Mouse (Mus musculus) kidney, embryonic 16.5 days (tissue): ENCODE results near the gene Itgb1bp1. TPM values are rescaled to one million over a fixed set of nuclear protein-coding genes. Genes with fewer than 3 reads are reported as not detected.

ENCODE experiments used
- ATAC-seq: fragments of 200-750 bp; cut with Nextera tagmentation; 2 replicates; pipeline ENCODE4 v1.8.0; 2017; ENCODE audit warnings: moderate TSS enrichment; ENCODE audit not compliant: low FRiP score, low TSS enrichment
- H3K27ac ChIP-seq: fragments of 300-500 bp; sonication (generic); 2 replicates; pipeline ENCODE4 v1.5.1; 2014; ENCODE audit warnings: low read length
- H3K27me3 ChIP-seq: fragments of 300-500 bp; sonication (generic); 2 replicates; pipeline ENCODE4 v1.6.1; 2014; ENCODE audit warnings: low read length, control low read depth, mixed read lengths; ENCODE audit not compliant: insufficient read depth
- H3K36me3 ChIP-seq: fragments of 300-500 bp; sonication (generic); 2 replicates; pipeline ENCODE4 v1.6.1; 2014; ENCODE audit warnings: low read length, control low read depth, mixed read lengths; ENCODE audit not compliant: insufficient read depth
- H3K4me1 ChIP-seq: fragments of 300-500 bp; sonication (generic); 2 replicates; pipeline ENCODE4 v1.6.1; 2014; ENCODE audit warnings: low read length, control low read depth, mixed read lengths; ENCODE audit not compliant: insufficient read depth
- H3K4me2 ChIP-seq: fragments of 300-500 bp; sonication (generic); replicated peaks from 2 replicates; pipeline ENCODE4 v1.6.1; 2014; ENCODE audit warnings: low read depth, low read length
- H3K4me3 ChIP-seq: fragments of 300-500 bp; sonication (generic); 2 replicates; pipeline ENCODE4 v1.5.1; 2014; ENCODE audit warnings: mild to moderate bottlenecking, low read length
- H3K9ac ChIP-seq: fragments of 300-500 bp; sonication (generic); replicated peaks from 2 replicates; pipeline ENCODE4 v1.6.1; 2014; ENCODE audit warnings: low read length
- H3K9me3 ChIP-seq: fragments of 300-500 bp; sonication (generic); 2 replicates; pipeline ENCODE4 v1.6.1; 2016; ENCODE audit warnings: low read length, control low read depth
- WGBS: fragments of 180-500 bp; shearing (Covaris S2); extraction: QIAGEN DNeasy Blood & Tissue Kit; methylation state at CpG from one replicate; pipeline ENCODE4 v1.1.7; 2014; 5-methylcytosine and 5-hydroxymethylcytosine counted together
- polyA plus RNA-seq: library from polyadenylated mRNA; unstranded; fragments of >200 nt; fragmentation: Nextera tagmentation; extraction: Ambion mirVana; gene quantifications from 2 replicates; pipeline ENCODE4 v1.2.1, GENCODE M21; 2015

Gene Itgb1bp1
- polyA plus RNA-seq, 1 experiment from 2014 or later = 46.9 TPM

GRCm38 (mm10) chr12:21284761-21285441 is 1.2 kb downstream of the Itgb1bp1 start, which contains the start of gene Cpsf3:
Cpsf3 (plus strand) TSS chr12:21285391.
- Histone ChIP-seq H3K4me1 (peaks cover 12% of the 10 kb centered on the region), H3K9me3 (no peaks in the 10 kb centered on the region), H3K27me3 (no peaks in the 10 kb centered on the region), H3K27ac (peak within 1 kb of the TSS; percentile 88), H3K4me3 (peak within 1 kb of the TSS; percentile 76), H3K36me3 (no peaks in the 10 kb centered on the region), H3K4me2 (peak within 1 kb of the TSS; percentile 85), H3K9ac (peak within 1 kb of the TSS; percentile 89)
- WGBS = 60% methylated on average over 11 of the region's 11 CpGs
- ATAC-seq = no peak

DNA sequence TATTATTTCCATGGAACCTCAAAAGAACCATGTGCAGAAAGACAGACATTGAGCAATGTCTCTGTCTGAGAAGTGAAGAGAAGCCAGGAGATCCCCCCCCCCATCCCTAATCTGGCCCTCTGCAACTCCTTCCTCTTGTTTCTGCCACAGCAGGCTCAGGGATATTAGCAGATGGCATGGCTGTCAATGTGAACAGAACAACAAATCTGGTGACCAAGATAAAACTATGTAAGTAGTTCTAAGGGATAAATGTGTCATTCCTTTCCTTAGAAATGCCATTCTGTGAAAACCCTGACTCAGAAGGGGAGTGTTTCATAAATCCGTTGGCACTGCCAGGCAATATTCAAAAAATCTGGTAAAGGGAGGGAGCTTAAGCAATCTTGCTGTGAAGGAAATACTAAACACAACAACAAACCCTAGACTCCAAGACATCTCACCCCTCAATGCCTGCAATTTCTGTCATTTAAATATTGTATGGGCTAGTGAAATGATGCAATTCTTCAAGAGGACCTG is 8.7 kb downstream of the Itgb1bp1 start:
- WGBS = 75% methylated on average over 1 of the region's 1 CpGs
- H3K9me3 ChIP-seq = no peaks in the 10 kb centered on the region
- H3K4me1 ChIP-seq = no peaks in the 10 kb centered on the region
- no peak overlapping the region for H3K4me3 ChIP-seq
- no peaks in the 10 kb centered on the region for H3K27me3 ChIP-seq
- peaks cover 8% of the 10 kb centered on the region; the same call in 1 of the 2 replicates for H3K36me3 ChIP-seq
- H3K4me2 ChIP-seq = no peak overlapping the region
- ATAC-seq = no peak
- H3K27ac ChIP-seq = no peak overlapping the region
- H3K9ac ChIP-seq = no peak overlapping the region

DNA sequence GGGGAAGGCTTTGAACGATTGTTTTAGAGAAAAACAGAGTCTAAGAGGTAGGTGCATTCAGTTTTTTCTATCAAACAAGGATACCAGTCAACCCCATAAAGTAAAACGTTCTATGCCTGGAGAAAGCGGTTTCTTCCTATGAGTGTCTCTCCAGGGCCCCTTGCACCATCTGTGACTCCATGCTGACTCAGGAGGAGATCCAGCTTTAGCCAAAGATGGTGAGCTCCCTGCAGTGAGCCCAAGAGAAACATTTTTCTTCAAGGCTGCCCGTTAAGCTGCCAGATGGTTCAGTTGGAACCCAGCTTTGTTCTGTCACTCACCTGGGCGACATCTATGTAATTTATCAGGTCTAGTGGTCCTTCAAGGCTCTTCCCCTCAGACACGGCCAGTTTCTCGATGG is 11.6 kb downstream of the Itgb1bp1 start:
- Histone ChIP-seq H3K9ac (no peak overlapping the region), H3K9me3 (no peaks in the 10 kb centered on the region), H3K4me1 (no peaks in the 10 kb centered on the region), H3K27ac (no peak overlapping the region), H3K27me3 (no peaks in the 10 kb centered on the region), H3K36me3 (peaks cover 25% of the 10 kb centered on the region), H3K4me2 (no peak overlapping the region), H3K4me3 (no peak overlapping the region)
- ATAC-seq = no peak
- whole genome bisulfite sequencing = 84% methylated on average over 7 of the region's 7 CpGs

DNA sequence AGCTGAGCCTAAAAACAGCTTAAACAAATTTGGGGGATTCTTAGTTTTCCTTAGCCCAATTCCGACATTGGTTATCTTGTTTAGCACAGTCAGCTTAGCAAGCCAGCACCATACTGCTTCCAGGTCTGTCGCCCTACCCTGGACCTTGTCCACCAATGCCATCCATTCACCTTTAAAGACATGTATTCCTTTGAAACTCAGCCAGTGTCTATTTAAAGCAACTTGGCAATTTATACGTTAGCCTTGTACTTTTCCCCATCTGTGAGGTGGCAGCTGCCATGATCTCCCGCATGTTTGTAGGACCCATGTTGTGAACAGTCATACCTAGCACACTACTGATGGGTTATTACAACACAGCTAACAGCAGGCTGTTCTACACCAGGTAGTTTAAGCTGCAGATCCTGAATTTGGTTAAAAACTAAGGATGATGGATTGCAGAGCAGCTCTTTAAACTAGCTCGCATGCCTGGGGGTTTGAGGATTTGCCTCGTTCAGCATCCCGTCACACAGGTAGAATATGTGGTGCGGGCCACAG is 17.9 kb downstream of the Itgb1bp1 start:
- H3K4me3 ChIP-seq = no peak overlapping the region
- H3K27me3 ChIP-seq = no peaks in the 10 kb centered on the region
- no peak overlapping the region for H3K4me2 ChIP-seq
- peaks cover 54% of the 10 kb centered on the region for H3K36me3 ChIP-seq
- H3K27ac ChIP-seq = no peak overlapping the region
- ATAC-seq = no peak
- H3K4me1 ChIP-seq = peaks cover 5% of the 10 kb centered on the region
- H3K9me3 ChIP-seq = no peaks in the 10 kb centered on the region
- H3K9ac ChIP-seq = no peak overlapping the region
- 95% methylated on average over 8 of the region's 8 CpGs for WGBS

- 87% methylated on average over 2 of the region's 2 CpGs for WGBS
- peaks cover 57% of the 10 kb centered on the region for H3K36me3 ChIP-seq
Observed at GRCm38 (mm10) chr12:21266784-21267098, 19.3 kb downstream of the Itgb1bp1 start.

DNA sequence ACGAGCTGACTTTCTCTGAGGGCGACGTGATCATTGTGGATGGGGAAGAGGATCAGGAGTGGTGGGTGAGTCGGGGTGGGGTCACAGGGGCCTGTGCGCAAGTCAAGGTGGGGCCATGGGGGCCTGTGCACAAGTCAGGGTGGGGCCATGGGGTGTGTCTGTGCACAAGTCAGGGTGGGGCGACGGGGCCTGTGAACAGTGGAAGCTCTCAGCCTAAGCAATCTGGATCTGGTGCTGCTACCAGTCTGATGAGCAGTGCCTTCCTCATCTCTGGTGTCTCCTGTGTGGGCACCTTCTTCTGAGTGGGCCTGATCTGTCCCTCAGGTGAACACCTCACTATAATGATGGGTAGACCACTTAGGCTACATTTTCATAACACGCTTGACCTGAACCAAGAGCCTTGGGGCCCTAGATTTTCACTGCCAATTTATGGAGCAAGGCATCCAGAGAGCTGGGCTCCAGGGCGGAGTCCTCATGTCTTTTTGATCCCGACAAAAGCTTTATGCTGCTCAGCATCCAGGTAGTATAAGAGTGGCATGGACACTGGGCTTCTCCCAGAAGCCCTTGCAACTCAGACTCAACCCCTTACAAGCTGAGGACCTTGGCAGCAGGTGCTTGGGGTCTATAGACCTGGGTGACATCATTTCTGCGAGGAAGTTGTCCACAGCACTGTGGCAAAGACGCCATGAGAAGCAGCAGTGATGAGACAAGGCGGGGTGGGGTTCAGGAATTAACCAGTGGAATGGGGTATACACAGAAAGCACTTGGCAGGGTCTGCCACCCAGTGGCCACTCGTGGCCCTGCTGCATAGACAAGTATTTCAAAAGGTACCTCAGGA is 19.9 kb downstream of the Itgb1bp1 start:
- ATAC-seq = peak; percentile 74
- no peaks in the 10 kb centered on the region for H3K9me3 ChIP-seq
- peaks cover 54% of the 10 kb centered on the region for H3K36me3 ChIP-seq
- H3K4me3 ChIP-seq = no peak overlapping the region
- 78% methylated on average over 14 of the region's 14 CpGs for WGBS
- peaks cover 5% of the 10 kb centered on the region for H3K4me1 ChIP-seq
- H3K9ac ChIP-seq = no peak overlapping the region
- H3K27me3 ChIP-seq = no peaks in the 10 kb centered on the region
- H3K4me2 ChIP-seq = no peak overlapping the region
- no peak overlapping the region for H3K27ac ChIP-seq

More at GRCm38 (mm10) chr12:21266784-21267098, 19.3 kb downstream of the Itgb1bp1 start:
- ATAC-seq = no peak
- Histone ChIP-seq H3K4me3 (no peak overlapping the region), H3K27me3 (no peaks in the 10 kb centered on the region), H3K4me1 (peaks cover 5% of the 10 kb centered on the region), H3K9ac (no peak overlapping the region), H3K4me2 (no peak overlapping the region), H3K9me3 (no peaks in the 10 kb centered on the region), H3K27ac (no peak overlapping the region)

DNA sequence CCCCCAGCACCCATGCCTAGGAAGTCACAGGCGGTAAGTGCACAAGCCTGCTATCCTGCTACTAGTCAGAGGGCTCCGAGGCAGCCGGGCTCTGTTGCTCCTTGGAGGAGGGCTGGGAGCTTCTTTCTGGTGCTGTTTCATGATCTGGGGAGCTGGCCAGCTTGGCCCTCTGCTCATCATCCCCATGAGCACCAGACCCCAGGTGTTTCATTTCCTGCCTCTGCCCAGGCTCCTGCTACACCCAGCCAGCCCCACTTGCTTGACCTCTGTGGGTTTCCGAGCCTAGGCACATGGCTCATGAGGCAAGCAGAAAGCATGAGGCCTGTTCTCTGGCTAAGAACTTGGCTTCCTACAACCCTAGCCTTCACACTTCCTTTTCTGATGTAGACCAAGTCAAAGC is 20.6 kb downstream of the Itgb1bp1 start:
- peaks cover 5% of the 10 kb centered on the region for H3K4me1 ChIP-seq
- H3K4me2 ChIP-seq = no peak overlapping the region
- H3K36me3 ChIP-seq = peaks cover 49% of the 10 kb centered on the region
- no peak overlapping the region for H3K9ac ChIP-seq
- 81% methylated on average over 4 of the region's 4 CpGs for WGBS
- ATAC-seq = no peak
- H3K27me3 ChIP-seq = no peaks in the 10 kb centered on the region
- no peaks in the 10 kb centered on the region for H3K9me3 ChIP-seq
- H3K27ac ChIP-seq = no peak overlapping the region
- H3K4me3 ChIP-seq = no peak overlapping the region

- no peak for ATAC-seq
- peak overlapping the region; percentile 74 for H3K27ac ChIP-seq
Observed at GRCm38 (mm10) chr12:21264970-21265369, 21.1 kb downstream of the Itgb1bp1 start.

GRCm38 (mm10) chr12:21264241-21264640 is 21.8 kb downstream of the Itgb1bp1 start:
- 75% methylated on average over 5 of the region's 5 CpGs for WGBS
- no peak for ATAC-seq
- H3K27ac ChIP-seq = peak overlapping the region; percentile 74
- H3K4me2 ChIP-seq = no peak overlapping the region
- H3K27me3 ChIP-seq = no peaks in the 10 kb centered on the region
- 0 out of 2 replicates have a peak overlapping the region, but pooled peaks have one; percentile 1 for H3K9ac ChIP-seq
- peaks cover 52% of the 10 kb centered on the region for H3K36me3 ChIP-seq
- no peaks in the 10 kb centered on the region for H3K9me3 ChIP-seq
- peaks cover 5% of the 10 kb centered on the region for H3K4me1 ChIP-seq
- no peak overlapping the region for H3K4me3 ChIP-seq

More at GRCm38 (mm10) chr12:21264970-21265369, 21.1 kb downstream of the Itgb1bp1 start:
- Histone ChIP-seq H3K36me3 (peaks cover 50% of the 10 kb centered on the region), H3K9ac (no peak overlapping the region), H3K4me2 (no peak overlapping the region), H3K9me3 (no peaks in the 10 kb centered on the region), H3K4me3 (no peak overlapping the region), H3K27me3 (no peaks in the 10 kb centered on the region), H3K4me1 (peaks cover 5% of the 10 kb centered on the region)
- 75% methylated on average over 3 of the region's 3 CpGs for WGBS
